13 mouse cellular contexts compared by ENCODE assay signal in genomic region chr13:100962811-100963540, GRCm38 (mm10).
DNase-seq lines count a peak whose midpoint lies in the region; ATAC-seq and TF ChIP-seq lines count a peak whose summit lies in the region.
"Had no signal": no experiment of that assay in that cellular context is flagged by ENCODE, and none has a peak within 500 bp of the region (broad histone marks: within the 10 kb centered on the region; RNA-seq: fewer than 3 reads in every experiment).

No protein-coding gene starts in this region.

- H3K27me3 ChIP-seq in hindbrain, postnatal 0 days (ENCODE audit: insufficient read depth, low read length), result no peaks in the 10 kb centered on the region
- H3K27me3 ChIP-seq in hindbrain, embryonic 10.5 days (ENCODE audit: insufficient read depth, poor library complexity, severe bottlenecking), result no peaks in the 10 kb centered on the region
- no peaks in the 10 kb centered on the region for H3K27me3 ChIP-seq in neural tube, embryonic 13.5 days
- no peaks in the 10 kb centered on the region for H3K27me3 ChIP-seq in neural tube, embryonic 15.5 days (replicated peaks)
- H3K27me3 ChIP-seq: liver, embryonic 12.5 days had no signal

- ATAC-seq in hindbrain, postnatal 0 days, result no peak
- ATAC-seq in neural tube, embryonic 13.5 days (ENCODE audit: low read depth), result 0 out of 2 replicates have a peak, but pooled peaks have one; percentile 32
- ATAC-seq in neural tube, embryonic 15.5 days (ENCODE audit: low FRiP score), result no peak
- ATAC-seq: liver, embryonic 12.5 days had no signal

- no peak overlapping the region for H3K4me3 ChIP-seq in hindbrain, postnatal 0 days (ENCODE audit: low read length)
- H3K4me3 ChIP-seq in hindbrain, embryonic 10.5 days, result no peak overlapping the region
- no peak overlapping the region for H3K4me3 ChIP-seq in neural tube, embryonic 13.5 days
- H3K4me3 ChIP-seq in neural tube, embryonic 15.5 days (replicated peaks), result no peak overlapping the region
- H3K4me3 ChIP-seq: heart, adult 2 months; liver, embryonic 12.5 days had no signal

- no peaks in the 10 kb centered on the region for H3K36me3 ChIP-seq in hindbrain, postnatal 0 days (ENCODE audit: insufficient read depth, low read length)
- H3K36me3 ChIP-seq in hindbrain, embryonic 10.5 days, result no peaks in the 10 kb centered on the region
- no peaks in the 10 kb centered on the region for H3K36me3 ChIP-seq in neural tube, embryonic 13.5 days
- no peaks in the 10 kb centered on the region for H3K36me3 ChIP-seq in neural tube, embryonic 15.5 days
- H3K36me3 ChIP-seq: liver, embryonic 12.5 days had no signal

- H3K9ac ChIP-seq in hindbrain, postnatal 0 days (replicated peaks; ENCODE audit: low read length), result no peak overlapping the region
- no peak overlapping the region for H3K9ac ChIP-seq in neural tube, embryonic 13.5 days
- no peak overlapping the region for H3K9ac ChIP-seq in neural tube, embryonic 15.5 days (replicated peaks)
- H3K9ac ChIP-seq: liver, embryonic 12.5 days had no signal

- no peak overlapping the region for H3K4me2 ChIP-seq in hindbrain, postnatal 0 days (ENCODE audit: low read depth, low read length)
- no peak overlapping the region for H3K4me2 ChIP-seq in neural tube, embryonic 13.5 days
- H3K4me2 ChIP-seq in neural tube, embryonic 15.5 days, result no peak overlapping the region
- H3K4me2 ChIP-seq: liver, embryonic 12.5 days had no signal

- H3K27ac ChIP-seq in hindbrain, postnatal 0 days, result no peak overlapping the region
- no peak overlapping the region for H3K27ac ChIP-seq in hindbrain, embryonic 10.5 days
- H3K27ac ChIP-seq in neural tube, embryonic 13.5 days (replicated peaks), result 0 out of 2 replicates have a peak overlapping the region, but pooled peaks have one; percentile 5
- no peak overlapping the region for H3K27ac ChIP-seq in neural tube, embryonic 15.5 days (replicated peaks)
- H3K27ac ChIP-seq: heart, adult 2 months; liver, embryonic 12.5 days had no signal

- WGBS in hindbrain, postnatal 0 days, result 71% methylated on average over 4 of the region's 4 CpGs
- WGBS in hindbrain, embryonic 10.5 days, result 84% methylated on average over 4 of the region's 4 CpGs
- WGBS in neural tube, embryonic 13.5 days, result 65% methylated on average over 4 of the region's 4 CpGs
- 63% methylated on average over 4 of the region's 4 CpGs for WGBS in neural tube, embryonic 15.5 days

- TF ChIP-seq CTCF in hindbrain, postnatal 0 days (IDR thresholded peaks at IDR 0.05; ENCODE audit: low read depth), result no peak

- DNase-seq in cerebellum, adult 9-10 months, result peak; percentile 33
- DNase-seq in cerebellum, adult 11 months, result no peak
- DNase-seq in hindbrain, postnatal 0 days (ENCODE audit: low spot score), result peak; percentile 39
- DNase-seq in hindbrain, embryonic 10.5 days (ENCODE audit: low spot score), result no peak
- peak; percentile 58 to 89 for DNase-seq in layer of hippocampus, postnatal 14 days (ENCODE audit: low spot score in 2 of 2)
- DNase-seq in heart, adult 8-10 months (ENCODE audit: low spot score), result no peak
- DNase-seq: adrenal gland, adult 2 months; heart, adult 2 months; heart, postnatal 36 days; right cerebral cortex, adult 18-20 months had no signal

- no peaks in the 10 kb centered on the region for H3K4me1 ChIP-seq in hindbrain, postnatal 0 days (ENCODE audit: insufficient read depth, low read length)
- no peaks in the 10 kb centered on the region for H3K4me1 ChIP-seq in hindbrain, embryonic 10.5 days (replicated peaks)
- H3K4me1 ChIP-seq in neural tube, embryonic 13.5 days (replicated peaks), result no peaks in the 10 kb centered on the region
- H3K4me1 ChIP-seq in neural tube, embryonic 15.5 days, result no peaks in the 10 kb centered on the region
- H3K4me1 ChIP-seq: liver, embryonic 12.5 days had no signal

- no peaks in the 10 kb centered on the region for H3K9me3 ChIP-seq in hindbrain, postnatal 0 days (ENCODE audit: low read length)
- H3K9me3 ChIP-seq in hindbrain, embryonic 10.5 days, result no peaks in the 10 kb centered on the region
- no peaks in the 10 kb centered on the region for H3K9me3 ChIP-seq in neural tube, embryonic 13.5 days
- H3K9me3 ChIP-seq in neural tube, embryonic 15.5 days (replicated peaks), result no peaks in the 10 kb centered on the region
- H3K9me3 ChIP-seq: liver, embryonic 12.5 days had no signal

Comparison
In these comparisons a context has a peak if more than half of its experiments do, and no peak if none do; other contexts are left out.
1. DNase-seq: peak in cerebellum, adult 9-10 months (single experiment), hindbrain, postnatal 0 days (single experiment) and layer of hippocampus, postnatal 14 days (2 of 2); none in cerebellum, adult 11 months (single experiment), hindbrain, embryonic 10.5 days (single experiment) and heart, adult 8-10 months (single experiment).